Mouse (Mus musculus): ENCODE measurements at regions not wholly inside any gene's neighbourhood (a gene's known extent, or its start where the extent isn't known, plus 50 kb on each side); places are given as distances from the start of the nearest gene placed in this dataset.

DNA sequence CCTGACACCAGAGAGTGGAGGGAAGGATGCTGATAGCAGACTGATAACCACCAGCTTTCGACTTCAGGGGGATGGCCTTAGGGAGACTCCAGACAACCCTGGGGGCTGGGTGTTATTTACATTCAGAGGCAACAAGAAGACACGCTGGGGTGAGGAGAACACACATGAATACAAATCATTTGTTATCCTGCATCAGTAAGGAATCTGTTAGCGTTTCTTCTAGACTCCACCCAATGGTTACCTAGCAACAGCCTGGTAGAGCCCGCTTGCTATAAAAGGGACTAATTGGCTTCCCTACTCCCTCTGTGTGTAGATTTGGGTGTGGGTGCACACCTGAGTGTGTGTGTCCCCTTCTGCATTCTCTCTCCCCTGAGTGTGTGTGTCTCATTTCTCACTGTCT, 140.8 kb upstream of the Gm3448 start:
- TF ChIP-seq MAFK (IDR thresholded peaks at IDR 0.05; ENCODE audit: insufficient read depth, low read depth, low read length) = no peak
- no peak for TF ChIP-seq ZC3H11A (IDR thresholded peaks at IDR 0.05; ENCODE audit: borderline replicate concordance, low read depth, low read length)
- no peak for TF ChIP-seq ZNF384 (IDR thresholded peaks at IDR 0.05; ENCODE audit: low read depth, low read length)
- TF ChIP-seq CHD2 (IDR thresholded peaks at IDR 0.05; ENCODE audit: low read depth, low read length) = no peak
